Mouse (Mus musculus) bone marrow macrophage, adult 2 months (primary cell): ENCODE data around the gene Gdnf. TPM values are rescaled to one million over a fixed set of nuclear protein-coding genes. Genes with fewer than 3 reads are reported as not detected.

ENCODE experiments used
- H3K27ac ChIP-seq: 2 replicates; pipeline ENCODE4 v1.5.1; 2012; ENCODE audit warnings: low read depth, low read length; ENCODE audit not compliant: insufficient read depth
- H3K4me1 ChIP-seq: 2 replicates; pipeline ENCODE4 v1.6.1; 2012; ENCODE audit warnings: low read length; ENCODE audit not compliant: control insufficient read depth, insufficient read depth
- H3K4me3 ChIP-seq: 2 replicates; pipeline ENCODE4 v1.5.1; 2012; ENCODE audit warnings: mild to moderate bottlenecking, low read length, moderate library complexity; ENCODE audit not compliant: insufficient read depth
- CTCF ChIP-seq: IDR thresholded peaks from 2 replicates; pipeline ENCODE4 v1.5.1; 2012; ENCODE audit warnings: low read depth, mild to moderate bottlenecking, low read length, moderate library complexity
- POLR2A ChIP-seq: IDR thresholded peaks from 2 replicates; pipeline ENCODE4 v1.6.1; 2012; ENCODE audit warnings: mild to moderate bottlenecking, low read depth, low read length, borderline replicate concordance
- polyA plus RNA-seq: library from polyadenylated mRNA; stranded (reverse); fragments of >200 nt; gene quantifications from 2 replicates; pipeline ENCODE4 v1.2.4, GENCODE M21; 2012; ENCODE audit not compliant: missing spikeins, insufficient read depth, insufficient read length

The Gdnf gene
- not detected in 2 replicates for polyA plus RNA-seq

DNA sequence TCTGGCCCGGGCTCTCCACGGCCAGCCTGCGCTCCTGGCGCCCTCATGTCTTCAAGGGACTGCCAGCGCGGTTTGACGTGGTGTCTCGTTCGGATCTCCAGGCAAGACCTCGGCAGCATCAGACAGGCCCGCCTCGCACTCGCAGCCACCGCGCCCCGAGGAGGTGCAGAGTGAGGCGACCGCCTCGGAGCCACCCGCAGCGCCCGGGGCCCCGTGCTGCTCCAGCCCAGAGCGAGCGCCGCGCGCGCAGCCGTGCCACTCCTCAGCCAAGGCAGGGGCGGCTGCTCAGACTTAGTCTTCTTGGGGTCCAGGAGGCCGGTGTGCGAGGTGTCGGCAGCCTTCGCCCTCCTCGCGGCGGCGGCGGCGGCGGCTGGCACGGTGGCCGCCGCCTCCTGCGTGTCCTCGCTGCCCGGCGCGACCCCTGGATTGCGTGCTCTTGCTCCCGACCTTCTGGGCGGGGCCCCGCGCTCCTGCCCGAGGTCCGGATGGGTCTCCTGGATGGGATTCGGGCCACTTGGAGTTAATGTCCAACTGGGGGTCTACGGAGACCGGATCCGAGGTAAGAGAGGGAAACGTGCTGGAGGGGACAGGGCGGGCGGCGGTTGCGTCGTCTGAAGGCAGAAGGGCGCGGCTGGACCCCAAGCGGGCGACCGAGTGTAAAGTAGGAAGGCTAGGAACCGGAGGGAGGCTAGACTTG, at the start of gene Gdnf:
Gdnf (plus strand) TSS at position 291 of the 697 bp plus-strand sequence.
- Histone ChIP-seq H3K27ac (no peak within 1 kb of the TSS), H3K4me1 (0 out of 2 replicates have a peak, but pooled peaks cover 2% of the 10 kb centered on the region), H3K4me3 (peak within 1 kb of the TSS; percentile 62)
- TF ChIP-seq POLR2A (no peak), CTCF (no peak)

DNA sequence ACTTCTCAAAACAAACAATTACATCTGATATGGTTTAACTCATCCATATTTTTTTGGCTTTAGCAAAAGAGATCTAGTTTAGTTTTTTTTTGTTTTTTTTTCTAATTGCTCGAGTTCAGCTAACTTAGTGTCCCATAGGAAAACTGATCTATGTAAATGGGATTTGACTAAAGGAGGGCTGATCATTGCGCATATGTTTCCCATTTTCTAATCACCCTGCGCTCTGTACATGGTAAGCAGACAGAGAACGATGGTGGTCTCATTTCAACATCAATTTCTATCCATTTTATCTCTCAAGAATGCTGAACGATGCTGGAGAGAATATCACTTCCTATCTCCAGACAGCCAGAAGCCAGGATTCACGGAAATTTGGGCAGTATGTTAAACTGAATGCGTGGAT, 43.5 kb upstream of the Gdnf start:
- TF ChIP-seq POLR2A: no peak
- no peak for TF ChIP-seq CTCF
- no peaks in the 10 kb centered on the region for H3K4me1 ChIP-seq

DNA sequence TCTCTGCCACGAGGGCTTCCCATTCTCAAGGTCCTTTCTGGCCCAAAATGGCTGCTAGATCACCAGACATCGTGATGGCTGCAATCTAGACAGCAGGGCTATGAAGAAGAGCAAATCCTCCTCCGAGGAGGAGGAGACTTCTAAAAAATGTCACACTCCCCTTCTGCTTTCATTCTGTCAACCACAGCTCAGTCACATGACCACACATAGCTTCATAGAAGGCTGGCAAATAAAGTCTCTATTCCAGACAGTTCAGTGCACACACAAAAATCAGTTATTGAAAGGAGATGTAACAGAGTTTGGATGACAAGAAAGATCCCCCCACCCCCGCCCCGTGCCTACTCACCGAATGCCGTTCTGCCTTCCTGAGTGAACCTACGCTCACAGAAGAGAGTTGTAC, 37.7 kb upstream of the Gdnf start:
- H3K4me3 ChIP-seq: no peak overlapping the region
- no peak for TF ChIP-seq POLR2A
- TF ChIP-seq CTCF: no peak
- no peaks in the 10 kb centered on the region for H3K4me1 ChIP-seq
- H3K27ac ChIP-seq: no peak overlapping the region

More for the DNA sequence above, 43.5 kb upstream of the Gdnf start:
- no peak overlapping the region for H3K27ac ChIP-seq
- no peak overlapping the region for H3K4me3 ChIP-seq

DNA sequence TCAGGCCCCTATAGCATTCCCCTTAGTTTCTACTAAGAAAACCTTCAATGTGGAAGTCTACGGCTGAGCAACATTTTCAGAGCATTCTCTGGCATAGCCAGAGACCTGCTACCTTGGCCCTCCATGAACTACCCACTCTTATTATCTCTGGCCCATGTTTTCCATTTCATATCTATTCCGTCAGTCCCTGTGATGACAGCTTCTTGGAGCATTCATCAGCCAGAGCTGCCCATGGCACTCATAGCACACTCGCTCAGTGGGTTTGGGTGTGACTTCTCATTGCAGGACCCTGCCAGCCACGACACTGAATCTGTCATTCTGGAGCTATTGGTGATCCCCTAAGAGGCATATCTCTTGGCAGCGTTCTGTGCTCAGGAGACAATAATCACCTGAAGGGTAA, 29.1 kb upstream of the Gdnf start:
- TF ChIP-seq POLR2A (no peak), CTCF (no peak)
- Histone ChIP-seq H3K4me3 (no peak overlapping the region), H3K27ac (no peak overlapping the region), H3K4me1 (no peaks in the 10 kb centered on the region)

DNA sequence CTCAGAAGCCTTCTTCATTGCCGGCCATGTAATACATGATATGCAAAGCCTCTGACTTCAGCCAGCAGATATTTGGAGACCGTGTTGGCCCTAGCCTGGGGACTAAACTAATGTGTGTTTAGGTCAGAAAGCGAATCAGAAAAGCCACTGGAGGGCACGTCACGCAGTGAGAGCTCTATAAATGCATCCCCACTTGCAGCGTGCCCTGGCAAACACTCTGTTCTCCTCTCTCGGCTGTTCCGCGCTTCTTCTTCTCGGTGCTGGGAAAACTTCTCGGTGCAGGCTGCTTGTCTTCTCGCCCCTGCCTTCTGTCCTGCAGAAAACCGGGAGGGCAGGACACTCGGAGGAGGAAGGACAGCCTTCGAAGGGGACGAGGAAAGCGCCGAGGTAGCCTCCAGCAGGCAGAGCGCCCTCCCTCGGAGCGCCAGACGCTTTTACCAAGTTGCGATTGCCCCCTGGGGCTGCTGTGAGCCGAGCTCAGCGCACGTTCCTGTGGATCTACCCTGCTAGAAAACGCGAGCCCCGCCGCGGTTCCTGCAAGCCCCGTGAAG, 730 bp upstream of the Gdnf start:
- Histone ChIP-seq H3K4me1 (0 out of 2 replicates have a peak, but pooled peaks cover 2% of the 10 kb centered on the region), H3K27ac (no peak overlapping the region), H3K4me3 (peak overlapping the region; percentile 62)
- no peak for TF ChIP-seq POLR2A
- TF ChIP-seq CTCF: no peak

DNA sequence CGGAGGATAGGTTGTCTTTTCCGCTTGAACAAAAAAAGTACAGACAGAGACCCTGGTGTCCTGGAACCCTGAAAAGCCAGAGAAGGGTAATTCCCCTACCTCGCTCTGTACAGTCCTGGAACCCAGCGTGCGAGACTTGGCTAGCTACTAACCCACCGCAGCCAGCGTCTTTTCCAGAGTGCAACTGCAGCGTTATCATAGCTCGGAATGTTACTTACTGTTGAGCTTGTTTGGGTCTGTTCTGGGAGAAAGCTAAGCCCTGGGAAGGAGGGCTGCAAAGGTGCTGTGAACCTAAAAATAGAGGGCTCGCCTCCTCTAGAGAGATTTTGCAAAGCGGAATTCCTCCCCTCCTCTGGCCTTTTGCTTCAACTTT, 593 bp downstream of the Gdnf start:
- H3K4me3 ChIP-seq: peak overlapping the region; percentile 62
- H3K4me1 ChIP-seq: 0 out of 2 replicates have a peak, but pooled peaks cover 2% of the 10 kb centered on the region
- H3K27ac ChIP-seq: no peak overlapping the region
- TF ChIP-seq CTCF: no peak
- no peak for TF ChIP-seq POLR2A

DNA sequence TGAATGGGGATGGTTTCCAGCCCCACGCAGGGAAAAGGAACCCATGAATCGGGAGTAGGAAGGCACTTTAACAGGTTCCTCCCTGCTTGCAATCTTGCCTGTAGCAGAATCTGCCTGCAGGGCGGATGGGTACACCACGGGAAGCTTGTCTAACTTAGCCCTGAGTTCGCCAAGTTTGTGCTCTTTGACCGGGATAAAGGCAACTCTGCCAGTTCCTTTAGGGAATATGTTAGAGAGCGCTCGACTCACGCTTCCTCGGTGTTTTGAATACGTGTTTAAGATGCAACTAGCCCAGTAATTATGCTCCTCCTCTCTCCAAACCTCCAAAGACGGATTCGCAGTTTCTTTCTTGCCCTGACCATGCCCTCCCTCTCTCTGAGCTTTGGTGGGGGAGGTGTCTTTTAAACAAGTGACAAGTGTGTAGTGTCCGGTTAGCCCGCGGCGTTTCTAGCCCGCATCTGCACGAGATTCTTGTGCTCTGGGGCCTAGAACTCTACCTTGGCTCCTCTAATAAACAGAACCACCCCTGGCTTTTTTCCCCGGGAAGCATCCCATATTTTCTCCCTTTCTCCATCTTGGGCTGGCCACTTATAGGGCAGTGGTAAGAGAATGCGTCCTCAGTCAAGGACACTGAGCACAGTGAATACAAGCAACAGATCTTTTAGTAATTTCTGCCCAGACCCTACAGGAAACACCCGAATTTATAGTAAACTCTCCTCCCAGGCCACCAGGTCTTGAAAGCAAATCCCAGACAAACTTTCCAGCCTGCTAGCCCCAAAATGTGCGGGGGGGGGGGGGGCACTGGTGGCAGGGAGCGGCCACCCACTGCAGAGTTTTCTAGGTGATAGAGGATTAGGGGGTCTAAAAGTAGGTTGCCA, 1.4 kb downstream of the Gdnf start:
- no peak for TF ChIP-seq CTCF
- TF ChIP-seq POLR2A: no peak
- 0 out of 2 replicates have a peak, but pooled peaks cover 2% of the 10 kb centered on the region for H3K4me1 ChIP-seq
- H3K27ac ChIP-seq: no peak overlapping the region
- peak overlapping the region; percentile 62 for H3K4me3 ChIP-seq

DNA sequence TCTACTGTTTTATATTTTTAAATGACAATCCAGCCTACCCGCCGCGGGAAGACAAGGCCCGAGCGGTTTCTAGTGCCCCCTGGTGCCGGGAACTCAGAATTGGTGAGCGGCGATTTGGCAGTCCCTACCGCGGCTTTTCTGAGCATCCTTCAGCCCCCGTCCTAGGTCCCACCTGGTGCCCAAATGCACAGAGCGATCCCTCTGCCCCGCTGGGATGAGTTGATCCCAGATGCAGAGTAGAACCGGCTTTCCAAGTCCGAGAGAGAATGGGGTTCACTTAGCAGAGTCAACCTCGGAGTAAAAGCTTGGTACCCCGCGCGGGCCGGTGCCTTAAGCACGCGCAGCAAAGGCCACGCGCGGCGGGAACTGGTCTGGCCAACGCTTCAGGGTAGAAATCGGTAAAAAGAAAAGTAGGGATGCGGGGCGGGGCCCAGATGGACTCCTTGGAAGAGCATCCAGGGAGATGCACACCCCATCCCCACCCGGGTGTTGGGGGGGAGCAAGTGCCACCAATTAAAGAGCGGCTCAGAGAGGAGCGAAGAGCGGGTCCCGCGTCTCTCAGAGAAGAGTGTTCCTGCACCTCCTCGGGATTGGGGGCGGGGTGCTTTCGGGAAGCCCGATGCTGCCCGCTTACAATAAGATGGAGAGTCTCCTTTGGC, 2.4 kb downstream of the Gdnf start:
- 0 out of 2 replicates have a peak, but pooled peaks cover 2% of the 10 kb centered on the region for H3K4me1 ChIP-seq
- H3K27ac ChIP-seq: no peak overlapping the region
- TF ChIP-seq POLR2A: no peak
- TF ChIP-seq CTCF: peak; percentile 64
- H3K4me3 ChIP-seq: peak overlapping the region; percentile 47
